Mouse (Mus musculus) c-Kit-negative CD71-positive TER-119-positive erythroid progenitor cells, embryonic 14.5 days (primary cell): ENCODE results near the gene Nos1ap.

ENCODE experiments used
- DNase-seq: peaks from one replicate; pipeline ENCODE4 v3.0.0-alpha.2; 2013; ENCODE audit warnings: low read depth, low spot score

Nos1ap gene

DNA sequence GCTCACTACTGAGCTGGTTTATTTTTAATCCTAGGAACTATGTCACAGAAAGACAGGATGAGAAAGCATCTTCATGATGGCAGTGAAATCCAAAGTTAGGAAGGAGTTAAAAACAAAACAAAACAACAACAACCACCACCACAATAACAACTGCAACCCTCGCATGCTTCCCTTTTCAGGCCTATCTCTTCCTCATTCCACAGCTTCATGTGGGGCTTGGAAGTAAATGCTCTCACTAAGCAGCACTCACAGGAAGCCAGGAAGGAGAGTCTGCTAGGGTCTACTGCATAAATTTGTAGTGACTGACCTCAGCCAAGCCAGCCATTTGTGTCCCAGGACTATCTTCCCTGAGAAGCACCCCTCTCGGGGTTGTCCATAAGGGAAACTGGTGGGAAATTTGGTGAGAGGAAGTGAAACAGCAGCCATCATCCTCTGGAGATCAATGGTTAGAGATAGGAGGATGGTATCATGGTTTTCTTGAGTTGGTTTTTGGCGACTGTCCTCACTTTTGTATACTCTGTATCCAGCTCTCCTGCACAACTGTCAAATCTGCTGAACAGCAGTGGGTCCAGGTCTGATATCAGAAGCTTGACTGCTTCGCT is 218.4 kb downstream of the Nos1ap start:
- no peak for DNase-seq

DNA sequence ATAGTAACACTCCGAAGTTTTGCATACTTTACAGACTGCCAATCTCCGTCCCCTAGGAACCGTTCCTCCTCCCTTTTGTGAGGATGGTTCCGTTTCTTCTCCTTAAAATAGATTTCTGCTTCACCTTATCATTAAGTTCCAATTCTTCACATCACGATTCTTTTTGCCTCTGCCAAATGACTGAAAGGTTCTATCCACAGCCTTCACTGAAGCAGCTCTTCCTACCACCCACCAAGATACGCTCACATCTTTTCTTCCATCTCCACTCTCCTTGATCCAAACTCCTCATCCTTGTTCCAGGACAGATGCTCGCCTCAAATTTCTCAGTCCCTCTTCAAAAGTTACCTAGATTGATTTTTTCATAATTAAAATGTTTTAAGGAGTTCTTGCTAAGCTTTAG is 220.8 kb downstream of the Nos1ap start:
- DNase-seq, result no peak

DNA sequence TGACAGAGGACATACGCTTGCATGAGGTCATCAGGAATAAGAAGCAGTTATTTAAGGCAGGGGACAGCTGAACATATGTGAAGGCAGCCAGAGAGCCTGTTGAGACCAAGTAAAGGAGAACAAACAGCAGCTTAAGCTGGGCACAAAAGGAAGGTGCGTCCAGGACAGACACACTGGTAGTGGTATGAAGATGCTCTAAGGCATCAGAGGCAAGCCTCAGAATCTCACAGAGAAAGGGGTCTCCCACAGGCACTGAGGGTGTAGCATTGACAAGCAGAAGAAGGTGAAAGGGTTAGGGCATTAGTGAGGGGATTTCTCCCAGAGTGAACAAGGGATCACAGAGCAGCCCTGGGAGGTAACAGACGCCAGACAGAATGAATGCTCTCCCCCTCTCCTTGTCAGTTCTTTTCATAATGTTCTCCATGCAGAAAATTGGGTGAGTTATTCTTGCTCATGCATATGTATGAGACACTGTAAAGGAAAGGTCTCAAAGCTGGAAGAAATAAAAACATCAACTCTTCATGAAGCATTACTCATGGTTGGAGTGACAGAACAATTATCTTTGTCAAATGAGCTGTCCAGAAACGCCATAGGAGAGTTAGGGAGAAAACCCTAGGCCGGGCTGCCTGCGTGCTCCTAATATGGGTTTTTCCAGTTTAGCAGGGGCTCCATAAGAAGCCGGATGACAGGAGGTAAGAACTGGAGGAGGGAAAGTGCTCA is 222.5 kb downstream of the Nos1ap start:
- DNase-seq, result no peak

DNA sequence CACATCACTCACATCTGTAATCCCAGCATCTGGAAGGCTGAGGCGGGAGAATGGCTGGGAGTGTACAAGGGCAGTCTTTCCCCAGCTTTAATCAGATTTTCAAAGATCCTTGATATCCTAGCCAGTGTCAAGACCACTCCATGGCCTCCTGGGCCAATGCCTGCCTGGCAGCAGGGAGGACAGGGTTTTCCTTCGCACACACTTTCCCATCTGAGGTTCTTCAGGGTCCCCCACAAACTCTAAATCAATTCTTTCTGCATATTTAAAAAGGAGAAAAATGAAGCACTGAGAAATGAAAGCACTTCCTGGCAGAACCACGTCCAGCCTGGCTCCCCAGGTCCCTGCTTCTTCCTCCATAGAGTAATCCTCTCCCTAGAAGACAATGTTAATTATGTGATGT is 225.9 kb downstream of the Nos1ap start:
- no peak for DNase-seq

DNA sequence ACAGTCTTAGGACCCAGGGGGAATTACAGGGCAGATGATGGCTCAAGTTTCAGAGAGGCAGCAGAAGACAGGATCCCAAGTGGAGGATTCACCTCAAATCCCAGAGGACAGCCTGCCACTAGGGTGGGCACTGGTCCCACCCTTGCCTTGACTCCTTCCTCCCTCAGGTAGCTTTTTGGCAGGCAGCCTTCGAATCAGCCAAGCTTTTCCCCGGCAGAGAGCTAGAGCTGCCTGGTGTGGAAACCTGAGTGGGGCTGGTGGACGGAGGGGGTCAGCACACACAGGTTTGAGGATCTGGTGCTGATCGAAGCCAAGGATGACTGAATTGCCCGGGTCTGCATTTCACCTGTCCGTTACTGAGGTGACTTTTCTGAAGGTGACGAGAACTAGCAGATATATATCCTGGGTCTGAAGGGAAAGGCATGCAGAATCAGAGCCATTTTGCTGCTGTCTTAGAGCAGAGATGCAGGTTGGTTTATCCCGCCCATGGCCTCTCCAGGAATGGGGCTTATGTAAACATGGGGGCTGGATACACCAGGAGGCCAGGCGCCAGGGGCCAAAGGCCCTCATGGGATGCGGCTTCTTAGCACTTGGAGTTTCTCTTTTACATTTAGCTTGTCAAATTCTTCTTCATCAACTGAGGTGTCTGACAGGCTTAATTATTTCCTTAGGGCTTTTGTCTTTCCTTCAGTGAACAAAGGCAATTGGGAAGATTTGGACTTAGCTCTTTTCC is 229.3 kb downstream of the Nos1ap start:
- no peak for DNase-seq

DNA sequence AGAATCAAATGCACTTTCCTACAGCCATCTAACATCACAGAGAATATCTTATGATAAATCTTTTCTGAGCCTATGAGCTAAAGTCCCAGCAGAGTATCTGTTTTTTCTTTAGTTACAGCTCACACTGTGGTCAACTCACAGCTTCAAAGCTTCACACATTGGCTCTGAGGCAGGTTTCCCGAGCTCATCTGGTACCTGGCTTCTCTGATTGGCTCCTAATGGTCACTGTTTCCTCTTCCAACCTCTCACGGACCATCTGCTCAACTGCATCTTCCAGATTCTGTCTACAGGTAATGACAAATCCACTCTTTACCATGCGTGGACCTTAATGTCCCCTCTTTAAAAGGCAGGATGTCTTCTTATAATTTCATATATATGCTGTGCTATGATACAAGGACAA is 236.3 kb downstream of the Nos1ap start:
- no peak for DNase-seq

DNA sequence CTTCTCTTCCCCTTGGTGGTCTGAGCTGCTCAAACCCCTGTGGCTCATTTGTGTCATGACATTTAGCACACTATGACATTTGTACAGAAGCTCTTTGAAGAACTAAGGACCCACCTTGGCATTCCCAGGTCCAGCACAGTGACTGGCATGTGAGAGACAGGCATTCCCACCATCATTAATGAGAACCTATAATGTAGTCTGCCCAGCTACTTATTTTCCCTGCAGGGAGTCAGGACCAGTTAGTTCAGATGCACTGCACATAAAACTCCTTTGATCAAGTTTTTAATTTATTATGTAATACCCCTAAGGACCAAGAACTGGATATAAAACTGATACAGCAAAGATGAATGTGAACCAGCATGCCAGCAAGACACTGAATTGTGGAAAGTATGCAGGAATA is 238.6 kb downstream of the Nos1ap start:
- no peak for DNase-seq

DNA sequence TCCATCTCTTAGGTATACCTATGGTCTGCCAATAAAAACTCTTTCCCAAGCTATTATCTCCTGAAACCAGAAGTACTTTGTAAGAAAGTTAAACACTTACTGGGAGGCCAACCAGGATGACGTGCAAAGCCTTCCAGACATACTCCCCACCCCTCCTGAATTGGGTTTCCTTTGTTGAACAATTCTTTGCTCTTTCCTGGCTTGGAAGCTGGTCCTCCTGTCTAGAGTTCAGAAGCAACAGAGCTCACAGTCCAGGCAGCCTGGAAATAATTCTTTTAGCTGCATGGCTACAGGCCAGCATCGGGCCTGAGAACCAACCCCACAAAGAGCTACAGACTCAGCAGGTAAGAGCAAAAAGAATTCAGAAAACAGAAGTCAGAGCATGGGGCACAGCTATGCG is 243.4 kb downstream of the Nos1ap start:
- no peak for DNase-seq

DNA sequence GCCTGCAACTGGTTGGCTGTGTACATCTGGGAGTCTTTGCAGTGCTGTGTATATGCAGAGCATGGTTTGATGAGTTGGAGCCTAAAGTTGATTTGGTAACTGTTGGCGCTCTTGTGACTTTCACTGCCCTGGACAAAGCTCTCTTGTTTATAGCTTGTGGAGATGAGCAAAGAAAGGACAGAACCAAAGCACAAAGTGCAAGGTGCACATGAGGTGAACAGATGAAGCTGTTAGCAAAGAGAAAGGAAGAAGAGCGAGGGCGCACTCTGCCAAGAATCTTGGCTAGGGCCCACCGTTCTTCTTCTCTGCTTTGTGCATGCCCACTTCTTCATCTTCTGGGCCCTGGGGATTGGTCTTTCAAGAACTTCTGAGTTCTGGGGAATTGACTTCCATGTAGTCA is 245.8 kb downstream of the Nos1ap start:
- no peak for DNase-seq

DNA sequence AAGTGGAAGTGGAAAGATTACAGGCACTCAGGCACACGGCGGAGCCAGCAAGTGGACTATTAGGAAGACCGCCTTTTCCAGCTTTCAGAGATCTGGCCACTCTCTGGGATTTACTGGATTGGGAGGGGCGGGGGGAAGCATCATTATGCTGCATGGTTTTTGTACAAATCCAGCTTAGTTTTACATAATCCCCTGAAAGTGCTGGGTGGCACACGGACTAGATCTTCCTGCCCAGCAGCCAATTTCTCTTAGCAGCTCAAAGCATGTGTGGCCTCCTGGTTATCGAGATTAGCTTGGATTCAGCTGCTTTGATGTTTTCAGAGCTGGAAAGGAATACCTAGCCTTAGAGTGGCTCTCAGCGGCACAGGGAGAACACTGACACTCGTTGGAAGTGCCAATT is 246.6 kb downstream of the Nos1ap start:
- no peak for DNase-seq

DNA sequence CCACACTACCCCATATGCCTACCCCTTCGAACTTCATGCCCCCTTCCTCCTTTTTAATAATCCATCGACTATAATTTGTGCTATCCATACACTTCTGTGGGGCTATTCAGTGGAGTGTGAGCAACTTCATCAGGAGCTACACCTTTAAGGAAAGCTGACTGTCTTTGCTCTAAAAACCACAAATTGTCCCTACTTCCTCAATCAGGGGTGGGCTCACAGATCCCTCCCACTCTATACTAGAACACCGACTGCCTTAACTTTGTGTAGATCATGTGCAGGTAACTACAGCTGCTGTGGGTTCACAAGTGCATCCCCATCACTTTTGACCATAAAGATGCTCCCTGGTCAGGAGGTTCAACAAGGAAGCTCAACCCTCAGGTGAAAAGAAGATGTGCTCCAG is 249.7 kb downstream of the Nos1ap start:
- no peak for DNase-seq

DNA sequence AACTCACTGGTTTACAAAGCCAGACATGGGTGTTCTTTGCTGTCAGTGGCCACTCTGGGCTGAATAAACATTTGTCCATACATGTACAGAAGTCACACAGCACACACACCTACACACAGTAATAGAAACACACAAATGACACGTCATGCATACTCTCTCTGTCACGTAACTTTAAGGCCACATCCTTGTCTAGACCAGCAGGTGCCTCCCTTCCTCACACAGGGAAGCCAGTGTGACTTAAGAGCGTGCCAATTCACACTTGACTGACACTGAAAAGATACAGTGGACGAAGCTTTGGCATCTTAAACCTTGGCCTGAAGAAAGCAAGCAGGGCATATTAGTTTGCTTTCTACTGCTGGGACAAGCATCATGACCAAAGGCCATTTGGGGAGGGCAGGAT is 256.9 kb downstream of the Nos1ap start:
- DNase-seq, result no peak

DNA sequence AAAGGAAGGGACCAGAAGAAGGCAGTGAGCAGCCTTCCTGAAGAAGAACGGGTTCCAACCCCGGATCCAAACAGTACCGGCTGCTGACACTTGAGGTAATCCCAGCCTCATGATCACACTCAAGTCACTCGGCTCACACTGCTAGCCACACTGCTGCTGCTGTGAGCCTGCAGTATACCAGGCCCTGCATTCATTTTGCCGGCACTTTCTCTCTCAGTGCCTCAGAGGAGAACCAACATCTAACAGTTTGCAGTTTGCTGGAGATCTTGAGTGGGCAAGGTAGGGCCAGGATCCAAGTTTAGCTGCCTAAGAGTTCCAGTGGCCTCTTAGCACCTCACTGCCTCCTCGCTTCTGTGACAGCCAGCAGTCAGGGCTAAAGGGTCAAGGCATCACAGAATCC is 257.7 kb downstream of the Nos1ap start:
- no peak for DNase-seq

DNA sequence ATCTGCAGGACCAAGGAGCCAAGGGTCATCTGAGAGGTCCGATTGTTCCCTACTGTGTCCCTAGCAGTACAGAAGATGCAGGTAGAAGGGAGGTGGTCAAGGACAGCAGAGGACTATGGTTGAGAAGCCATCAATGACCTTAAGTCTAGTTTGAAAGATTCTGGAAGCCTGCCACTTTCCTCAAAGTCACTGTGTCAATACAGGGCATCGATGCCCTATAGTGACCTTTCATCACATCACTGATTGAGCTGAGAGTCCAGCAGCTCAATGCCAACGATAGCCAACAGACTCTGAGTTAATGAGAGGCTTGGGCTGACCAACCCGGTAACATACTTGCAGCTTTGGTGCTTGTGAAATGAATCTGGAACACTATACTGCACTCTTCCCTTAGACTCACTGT is 264.4 kb downstream of the Nos1ap start:
- no peak for DNase-seq

DNA sequence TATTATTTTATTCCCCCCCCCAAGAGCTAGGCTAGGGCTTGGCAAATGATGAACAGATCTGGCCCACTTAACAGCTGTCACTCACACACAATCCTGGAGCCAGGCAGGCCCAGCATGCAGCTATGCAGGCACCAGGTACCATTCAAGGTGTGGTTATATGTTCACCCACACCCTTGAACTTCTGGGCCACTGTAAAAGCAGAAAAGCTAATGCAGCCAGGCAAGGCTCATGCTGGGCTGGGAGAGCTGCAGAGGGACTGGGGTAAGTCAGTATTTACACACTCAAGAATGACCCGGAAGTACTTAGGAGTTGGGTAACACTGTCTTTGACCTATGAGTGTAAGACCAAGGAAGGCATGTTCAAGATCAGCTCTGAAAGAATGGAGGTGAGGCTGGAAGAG is 265.3 kb downstream of the Nos1ap start:
- no peak for DNase-seq

DNA sequence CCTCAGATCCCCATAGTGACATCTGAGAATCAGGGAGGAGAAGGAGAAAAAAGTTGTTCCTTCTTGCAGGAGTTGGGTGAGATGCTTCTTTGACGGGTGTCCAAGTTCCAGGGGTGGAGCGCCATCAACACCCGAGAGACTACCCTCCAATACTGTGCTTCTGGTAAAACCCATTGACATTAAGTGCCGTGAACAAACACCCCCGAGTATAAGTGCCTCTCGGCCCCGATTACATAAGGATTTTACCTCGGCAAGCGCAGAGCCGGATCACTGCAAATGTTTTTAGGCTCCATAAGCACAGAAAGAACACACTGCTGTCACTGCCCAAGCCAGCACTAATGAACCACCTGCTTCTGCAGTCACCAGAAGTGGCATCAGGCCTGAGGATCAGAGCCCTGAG is 266.7 kb downstream of the Nos1ap start:
- no peak for DNase-seq

DNA sequence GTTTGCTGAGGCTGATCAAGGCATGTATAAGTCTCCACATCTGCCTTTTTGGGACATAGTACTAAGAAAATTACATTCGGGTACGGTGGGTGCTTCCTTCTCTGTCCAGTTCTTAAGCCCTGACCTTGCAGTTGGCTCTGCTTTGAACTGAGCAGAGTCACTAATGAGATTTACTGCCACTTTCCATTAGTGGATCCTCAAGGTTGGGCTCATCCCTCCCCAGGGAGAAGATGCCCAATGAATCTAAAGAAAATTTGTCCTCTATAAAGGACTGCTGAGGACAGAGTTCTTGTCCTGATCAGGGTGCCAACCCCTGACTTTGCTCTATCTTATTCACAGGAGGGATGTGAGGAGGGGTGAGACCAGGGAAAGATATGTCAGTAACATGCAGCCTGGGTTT is 267.6 kb downstream of the Nos1ap start:
- DNase-seq, result no peak

DNA sequence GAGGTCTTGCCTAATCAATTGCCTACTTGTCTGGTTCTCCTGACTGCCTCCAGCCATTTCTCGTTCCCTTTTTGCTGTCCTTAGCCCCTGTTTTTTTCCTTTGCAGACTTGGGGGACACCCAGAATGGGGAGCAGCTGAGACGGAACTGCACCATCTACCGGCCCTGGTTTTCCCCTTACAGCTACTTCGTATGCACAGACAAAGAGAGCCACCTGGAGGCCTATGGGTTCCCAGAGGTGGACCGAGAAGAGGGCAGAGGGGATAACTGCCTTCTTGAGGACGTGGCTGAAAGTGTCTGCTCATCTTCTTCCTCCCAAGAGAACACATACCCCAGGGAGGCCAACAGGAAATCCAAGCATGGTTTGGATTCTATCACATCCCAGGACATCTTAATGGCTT is 278.2 kb downstream of the Nos1ap start:
- DNase-seq, result no peak

DNA sequence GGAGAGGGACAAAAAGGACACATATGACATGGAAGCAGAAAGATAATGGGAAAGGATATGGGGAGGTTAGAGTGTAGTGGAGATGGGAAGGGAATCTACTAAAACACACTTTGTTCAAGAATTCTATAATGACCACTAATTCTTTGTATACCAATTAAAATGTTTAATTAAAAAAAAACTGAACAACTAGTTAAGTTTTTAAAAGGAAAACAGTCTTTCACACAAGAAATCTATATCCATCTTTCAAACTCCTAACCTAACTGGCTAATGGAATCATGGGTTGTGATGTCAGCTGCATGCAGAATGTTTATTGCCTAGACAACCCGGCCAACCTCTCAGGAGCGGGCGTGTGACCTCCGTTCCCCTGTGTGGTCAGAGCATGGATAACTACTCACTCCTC is 281.2 kb downstream of the Nos1ap start, which contains the start of gene Spata46:
Spata46 (plus strand) TSS at position 301 of the 400 bp plus-strand sequence.
- no peak for DNase-seq

DNA sequence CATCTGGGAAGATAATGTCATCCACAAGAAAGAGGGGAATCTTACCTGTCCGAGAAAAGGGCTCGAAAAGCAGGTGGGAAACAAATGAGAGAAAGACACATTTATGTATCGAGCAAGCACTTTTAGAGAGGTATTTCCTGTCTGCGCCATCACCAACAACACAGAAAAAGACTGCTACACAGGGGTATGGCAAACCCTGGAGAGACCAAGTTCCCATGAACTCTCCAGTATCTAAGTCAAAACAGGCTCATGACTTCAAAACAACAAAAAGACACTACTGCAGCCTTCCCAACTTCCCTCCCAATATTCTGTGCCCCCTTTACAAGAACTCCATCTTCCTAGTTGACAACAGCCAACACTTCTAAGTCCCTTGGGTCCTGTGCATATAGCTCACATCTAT is 283.4 kb downstream of the Nos1ap start, which contains the start of gene Gm7694:
Gm7694 (minus strand) TSS at position 101 of the 400 bp plus-strand sequence.
- DNase-seq, result no peak

DNA sequence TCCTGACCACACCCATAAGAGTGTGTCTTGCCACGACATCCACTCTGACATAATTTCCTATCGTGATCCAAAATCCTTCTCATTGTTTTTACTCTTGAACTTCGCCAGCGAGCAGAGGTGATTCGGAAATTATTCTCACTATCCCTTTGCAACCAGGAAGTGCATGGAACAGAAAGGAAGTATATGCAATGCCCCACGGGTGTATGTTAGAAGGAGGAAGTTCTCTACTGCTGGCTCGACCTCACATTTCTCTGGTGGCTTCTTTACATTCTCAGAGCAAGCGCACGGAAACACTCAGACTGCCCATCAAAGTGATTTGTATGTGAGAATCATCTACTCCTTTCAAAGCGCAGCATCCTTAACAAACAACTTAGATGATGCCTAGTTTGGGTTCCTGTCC is 284.7 kb downstream of the Nos1ap start:
- DNase-seq, result no peak

DNA sequence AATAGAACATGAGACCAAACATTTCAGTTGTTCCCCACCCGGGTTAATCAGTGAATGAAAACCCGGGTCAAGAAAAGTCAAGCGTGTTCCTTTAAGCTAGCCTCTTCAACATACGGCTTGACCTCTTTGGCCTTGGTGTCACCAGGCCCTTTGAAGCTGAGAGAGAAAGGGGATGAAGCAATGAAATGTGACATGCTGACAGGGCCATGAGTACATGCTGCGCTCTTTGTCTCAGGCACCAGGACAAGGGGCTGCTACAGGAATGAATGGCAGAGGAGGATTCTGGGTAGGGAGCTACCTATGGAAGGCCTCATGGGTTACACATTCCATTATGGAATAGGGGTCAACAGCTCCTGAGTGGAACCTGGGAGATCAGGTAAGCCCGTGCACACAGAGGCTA is 286.6 kb downstream of the Nos1ap start:
- no peak for DNase-seq

DNA sequence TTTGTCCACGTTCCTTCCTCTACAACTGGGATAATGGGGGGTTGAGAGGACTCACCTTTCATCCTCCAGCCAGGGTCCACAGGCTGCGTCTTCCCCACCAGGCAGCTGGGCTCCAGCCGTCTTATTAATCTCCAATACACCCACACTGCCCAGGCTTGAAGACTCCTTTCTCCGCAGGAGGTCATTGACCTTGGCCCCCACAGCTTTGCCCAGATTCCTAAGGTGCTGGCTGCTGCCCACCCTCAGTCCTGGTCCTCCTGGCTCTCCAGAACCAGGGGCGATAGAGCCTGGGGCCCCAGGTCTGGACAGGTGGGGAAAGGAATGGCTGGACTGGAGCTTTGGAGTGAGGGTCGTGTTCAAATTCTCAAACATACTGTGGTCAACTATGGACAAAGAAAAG is 287.2 kb downstream of the Nos1ap start:
- DNase-seq, result no peak
